Mouse (Mus musculus) forebrain, embryonic 11.5 days (tissue): ENCODE data around the gene Gm20820. TPM values are rescaled to one million over a fixed set of nuclear protein-coding genes. Genes with fewer than 3 reads are reported as not detected.
"Not testable (repeated sequence)": the region's sequence is repeated elsewhere in the genome, so short reads cannot be mapped to it uniquely, and the experiment has no call there.

Source experiments
- ATAC-seq: fragments of 200-750 bp; cut with Nextera tagmentation; replicated peaks from 2 replicates; pipeline ENCODE4 v1.8.0; 2017; ENCODE audit warnings: moderate TSS enrichment; ENCODE audit not compliant: low FRiP score
- DNase-seq: peaks from one replicate; pipeline ENCODE4 v3.0.0-alpha.2; 2017; ENCODE audit warnings: low spot score
- H3K27ac ChIP-seq: fragments of 300-500 bp; sonication (generic); 2 replicates; pipeline ENCODE4 v1.5.1; 2014; ENCODE audit warnings: low read depth, low read length
- H3K27me3 ChIP-seq: fragments of 300-500 bp; sonication (generic); 2 replicates; pipeline ENCODE4 v1.6.1; 2014; ENCODE audit warnings: mild to moderate bottlenecking, low read length, mixed read lengths; ENCODE audit not compliant: control insufficient read depth, insufficient read depth
- H3K36me3 ChIP-seq: fragments of 300-500 bp; sonication (generic); 2 replicates; pipeline ENCODE4 v1.6.1; 2014; ENCODE audit warnings: mild to moderate bottlenecking, low read length, moderate library complexity, mixed read lengths; ENCODE audit not compliant: control insufficient read depth, insufficient read depth
- H3K4me1 ChIP-seq: fragments of 300-500 bp; sonication (generic); replicated peaks from 2 replicates; pipeline ENCODE4 v1.6.1; 2014; ENCODE audit warnings: low read length, mixed read lengths; ENCODE audit not compliant: control insufficient read depth, insufficient read depth
- H3K4me2 ChIP-seq: fragments of 300-500 bp; sonication (generic); 2 replicates; pipeline ENCODE4 v1.6.1; 2014; ENCODE audit warnings: low read depth, mild to moderate bottlenecking, low read length, moderate library complexity, mixed read lengths; ENCODE audit not compliant: severe bottlenecking
- H3K4me3 ChIP-seq: fragments of 300-500 bp; sonication (generic); 2 replicates; pipeline ENCODE4 v1.5.1; 2014; ENCODE audit warnings: low read depth, low read length
- H3K9ac ChIP-seq: fragments of 300-500 bp; sonication (generic); 2 replicates; pipeline ENCODE4 v1.6.1; 2014; ENCODE audit warnings: low read length
- H3K9me3 ChIP-seq: fragments of 300-500 bp; sonication (generic); 2 replicates; pipeline ENCODE4 v1.6.1; 2016; ENCODE audit warnings: low read length, mixed read lengths; ENCODE audit not compliant: control insufficient read depth
- WGBS: fragments of 180-500 bp; shearing (Covaris S2); extraction: QIAGEN DNeasy Blood & Tissue Kit; methylation state at CpG from one replicate; pipeline ENCODE4 v1.1.7; 2014; 5-methylcytosine and 5-hydroxymethylcytosine counted together
- polyA plus RNA-seq: library from polyadenylated mRNA; unstranded; fragments of >200 nt; fragmentation: Nextera tagmentation; extraction: Ambion mirVana; gene quantifications from 2 replicates; pipeline ENCODE4 v1.2.1, GENCODE M21; 2014

Gene Gm20820
- not detected in 2 replicates for polyA plus RNA-seq

DNA sequence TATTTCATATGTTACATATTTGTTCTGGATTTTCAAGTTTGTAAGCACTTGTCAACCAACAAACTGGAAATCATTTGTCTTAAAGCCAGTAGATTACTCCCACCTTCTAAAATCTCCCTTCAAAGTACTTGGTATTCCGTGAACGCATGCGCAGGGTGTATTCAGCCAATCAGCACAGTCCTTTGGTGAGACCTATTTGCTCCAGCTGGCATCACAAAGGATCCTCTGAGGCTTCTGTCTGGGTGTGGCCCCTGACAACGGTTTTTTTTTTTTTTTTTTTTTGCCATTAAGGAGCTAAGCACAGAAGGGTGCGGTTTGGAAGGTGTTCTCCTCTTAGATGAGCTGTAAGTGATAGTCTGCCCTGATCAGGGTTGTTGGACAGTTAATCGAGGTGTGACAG is at the start of gene Gm20820:
Gene Gm20820 (plus strand): TSS at position 301 of the 400 bp plus-strand sequence.
- not testable (repeated sequence) for H3K9ac ChIP-seq, ATAC-seq, H3K36me3 ChIP-seq, H3K9me3 ChIP-seq, H3K27me3 ChIP-seq, DNase-seq, H3K4me3 ChIP-seq, H3K4me1 ChIP-seq, H3K4me2 ChIP-seq, H3K27ac ChIP-seq
- no CpG with 5 or more reads among the region's 6 CpGs for WGBS
